Mouse (Mus musculus): ENCODE data around the gene Rarres1.

Gene Rarres1

GRCm38 (mm10) chr3:67429338-67429998 is 85.9 kb downstream of the Rarres1 start:
- no peak for DNase-seq (ENCODE audit: extremely low read depth, low read depth, low spot score)
